Mouse (Mus musculus) right cerebral cortex, adult 18-20 months (tissue): ENCODE results near the gene Gm17622.

Experiments used
- DNase-seq: peaks from one replicate; pipeline ENCODE4 v3.0.0; 2022; ENCODE audit warnings: mixed read lengths

Gm17622 gene

DNA sequence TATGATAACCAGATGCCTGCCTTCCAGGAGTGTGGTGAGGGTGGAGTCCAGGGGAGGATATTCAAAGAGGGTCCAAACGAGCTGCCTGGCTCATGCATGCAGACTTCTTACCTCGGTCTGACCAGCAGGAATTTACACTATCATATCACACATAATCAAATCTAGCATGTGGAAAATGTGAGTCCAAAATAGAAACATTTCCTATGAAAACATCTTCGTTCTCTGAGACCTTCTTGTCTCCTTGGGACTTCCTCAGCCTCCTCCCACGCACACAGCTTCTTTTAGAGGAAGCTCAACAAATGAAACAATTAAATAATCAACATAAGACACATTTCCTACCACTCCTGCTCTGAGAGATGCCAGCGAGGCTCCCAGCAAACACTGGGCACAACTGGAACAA, 21.4 kb downstream of the Gm17622 start:
- DNase-seq = no peak

DNA sequence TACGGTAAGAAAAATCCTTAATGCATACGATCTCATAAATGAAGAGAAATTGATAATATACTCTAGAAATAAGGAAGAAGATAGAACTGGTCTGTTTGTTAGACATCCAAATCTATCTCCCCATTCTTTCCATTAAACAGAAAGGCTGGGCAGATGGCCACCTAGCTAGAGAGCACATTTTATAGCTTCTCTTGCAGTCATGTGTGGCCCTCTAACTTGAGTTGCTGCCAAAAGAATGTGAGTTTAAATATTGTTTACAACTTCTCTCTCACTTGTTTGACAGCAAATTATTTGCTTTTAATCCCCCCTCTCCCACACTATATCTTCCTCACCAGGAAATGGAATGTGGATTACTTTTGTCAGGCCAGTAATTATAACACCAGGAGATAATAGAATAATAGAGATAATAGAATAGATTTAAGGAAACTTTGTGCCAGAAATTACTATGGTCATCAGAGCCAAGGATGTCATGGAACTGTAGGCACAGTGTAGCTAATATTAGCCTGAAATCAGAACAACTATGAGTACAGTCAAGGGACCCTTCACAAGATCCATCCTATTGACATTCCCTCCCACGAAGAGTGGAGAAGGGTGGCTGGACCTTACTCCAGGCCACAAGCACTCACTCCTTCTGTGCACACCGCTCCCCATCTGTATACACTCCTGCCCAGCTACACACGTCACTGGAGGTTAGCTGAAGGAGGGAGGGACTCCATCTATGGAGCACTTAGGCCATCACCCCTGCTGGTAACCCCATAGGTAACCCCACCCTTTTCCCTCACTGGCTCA, 23.8 kb downstream of the Gm17622 start:
- DNase-seq = no peak

DNA sequence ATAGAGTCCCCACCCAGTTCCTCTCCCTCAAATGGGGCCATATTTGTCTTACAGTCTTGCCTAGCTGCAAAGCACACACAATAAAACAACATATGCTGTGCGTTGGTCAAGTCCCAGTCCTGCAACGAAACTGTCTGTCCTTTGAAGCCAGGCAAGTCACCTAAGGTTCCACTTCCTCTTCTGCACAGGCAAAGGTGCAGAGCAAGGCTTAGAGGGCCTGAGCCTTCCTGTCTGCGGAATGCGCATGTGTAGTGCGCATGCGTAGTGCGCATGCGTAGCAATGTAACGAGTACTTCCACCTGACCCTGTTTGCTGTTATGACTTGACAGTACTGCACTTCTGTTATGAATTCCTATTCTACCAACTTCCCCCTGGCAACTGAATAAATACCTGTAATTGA, 25.7 kb downstream of the Gm17622 start:
- no peak for DNase-seq

DNA sequence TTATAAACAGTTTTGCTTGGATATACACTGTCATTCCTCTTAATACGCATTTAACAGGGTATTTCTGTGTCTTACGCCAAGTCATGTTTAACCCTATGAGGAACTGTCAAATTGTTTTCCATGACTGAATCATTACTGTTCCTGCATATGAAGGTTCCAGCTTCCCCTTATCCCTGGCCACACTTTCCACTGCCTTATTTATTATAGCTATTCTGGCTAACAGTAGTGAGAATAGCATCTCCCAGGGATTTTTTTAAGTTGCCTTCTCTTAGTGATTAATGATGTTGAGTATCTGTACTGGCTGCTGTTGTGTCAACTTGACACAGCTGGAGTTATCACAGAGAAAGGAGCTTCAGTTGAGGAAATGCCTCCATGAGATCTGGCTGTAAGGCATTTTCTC, 26.8 kb downstream of the Gm17622 start:
- DNase-seq = no peak

DNA sequence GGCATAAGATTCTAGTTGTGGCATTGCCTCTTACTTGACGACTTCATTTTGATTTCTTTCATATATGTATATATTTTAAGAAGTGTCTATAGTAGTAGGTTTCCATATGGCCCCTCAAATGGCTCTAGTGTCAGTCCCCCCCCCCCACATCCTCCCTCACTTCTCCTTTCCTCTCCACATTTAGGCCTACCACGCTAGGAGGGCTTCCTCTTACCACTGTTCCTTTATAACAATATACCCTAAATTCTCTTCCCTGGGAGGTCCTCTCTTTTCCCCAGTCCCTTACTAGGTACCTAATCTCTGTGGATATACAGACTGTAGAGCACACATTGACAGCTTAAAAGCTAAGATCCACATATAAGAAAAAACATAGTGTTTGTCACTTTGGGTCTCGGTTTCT, 30.8 kb downstream of the Gm17622 start:
- no peak for DNase-seq

DNA sequence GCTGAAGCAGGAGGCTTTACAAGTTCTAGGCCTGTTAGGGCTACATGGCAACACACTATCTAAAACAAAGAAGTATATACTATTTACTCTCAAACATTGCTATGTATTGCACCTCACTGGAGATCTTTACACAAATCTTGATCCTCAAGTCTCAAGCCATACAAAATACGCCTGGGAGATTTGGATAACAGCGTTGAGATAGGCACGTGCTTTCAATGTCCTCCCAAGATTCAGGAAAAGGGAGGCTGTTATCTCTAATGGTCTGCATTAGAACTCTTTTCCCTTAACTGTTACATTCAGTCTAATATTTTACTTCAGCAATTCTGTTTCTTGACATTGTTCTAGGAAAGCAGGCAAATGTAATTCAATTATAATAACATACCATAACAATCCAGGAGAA, 36.5 kb downstream of the Gm17622 start:
- DNase-seq = no peak

DNA sequence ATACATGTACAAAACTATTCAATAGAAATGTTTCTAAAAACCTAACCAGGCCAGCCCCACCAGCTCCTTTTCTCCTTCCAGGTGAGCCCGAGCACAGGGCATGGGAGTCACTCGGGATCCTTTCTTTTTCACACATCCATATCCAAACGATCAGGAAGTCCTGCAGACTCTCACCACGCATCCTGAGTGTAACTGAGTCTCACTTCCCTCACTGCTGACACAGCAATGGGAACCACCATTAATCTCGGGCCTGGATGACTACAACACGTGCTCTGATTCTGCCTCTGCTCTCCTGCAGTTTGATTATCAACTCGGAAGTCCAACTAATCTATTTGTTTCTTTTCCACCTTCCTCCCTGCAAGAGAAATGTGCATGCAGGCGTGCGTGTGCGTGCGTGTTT, 37.3 kb downstream of the Gm17622 start:
- no peak for DNase-seq

DNA sequence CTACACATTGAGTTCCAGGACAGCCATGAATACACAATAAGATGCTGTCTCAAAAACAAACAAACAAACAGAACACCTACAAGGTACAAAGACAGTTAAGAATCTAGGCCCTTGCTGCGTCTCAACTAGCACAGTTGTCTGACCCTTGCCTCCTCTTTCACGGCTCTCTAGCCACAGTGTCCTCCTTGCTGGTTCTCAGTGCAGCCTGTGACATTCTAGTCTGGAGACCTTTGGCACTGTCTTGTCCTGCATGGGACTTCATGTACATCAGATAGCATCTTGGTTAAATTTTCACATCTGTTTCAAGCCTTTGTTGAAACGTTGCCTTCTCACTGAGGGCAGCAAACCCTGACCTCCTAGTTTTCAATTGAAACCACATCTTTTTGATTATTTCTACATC, 38.2 kb downstream of the Gm17622 start:
- no peak for DNase-seq

DNA sequence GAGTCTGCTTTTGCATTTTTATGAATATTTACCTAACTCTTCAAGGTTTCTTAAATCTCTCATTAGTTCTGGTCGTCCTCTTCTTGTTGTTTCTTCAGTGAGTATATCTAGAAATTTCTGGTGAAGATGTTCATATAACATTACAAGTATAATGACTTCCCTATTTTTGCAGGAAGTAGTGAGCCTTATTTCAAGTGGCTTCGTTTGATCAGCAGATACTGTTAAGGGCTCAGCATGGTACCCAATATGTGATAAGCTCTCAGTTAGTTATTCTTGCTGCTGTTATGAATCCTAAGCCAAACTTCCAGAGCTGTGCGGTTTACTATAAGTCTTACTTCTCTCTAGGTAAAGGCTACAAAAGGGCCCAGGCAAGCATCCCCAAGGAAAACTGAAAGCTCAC, 39.0 kb downstream of the Gm17622 start:
- no peak for DNase-seq

DNA sequence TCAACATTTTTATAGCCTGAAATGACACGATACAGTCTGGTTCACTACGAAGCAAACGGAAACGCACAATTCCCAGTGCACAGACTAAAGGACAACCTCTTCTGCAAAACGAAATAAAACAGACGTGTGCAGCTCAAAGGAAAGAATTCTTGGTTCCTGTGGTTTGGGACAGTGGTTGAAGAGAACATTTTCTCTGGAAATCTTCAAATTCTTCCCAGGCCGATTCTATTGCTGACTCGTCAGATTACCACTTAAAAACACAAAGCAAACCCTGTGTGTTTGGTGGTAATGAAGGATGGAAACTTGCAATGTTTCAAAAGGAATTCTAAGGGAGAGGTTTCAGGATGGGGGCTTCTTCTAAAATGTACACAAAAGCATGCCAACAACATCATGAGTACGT, 39.5 kb downstream of the Gm17622 start:
- DNase-seq = no peak

DNA sequence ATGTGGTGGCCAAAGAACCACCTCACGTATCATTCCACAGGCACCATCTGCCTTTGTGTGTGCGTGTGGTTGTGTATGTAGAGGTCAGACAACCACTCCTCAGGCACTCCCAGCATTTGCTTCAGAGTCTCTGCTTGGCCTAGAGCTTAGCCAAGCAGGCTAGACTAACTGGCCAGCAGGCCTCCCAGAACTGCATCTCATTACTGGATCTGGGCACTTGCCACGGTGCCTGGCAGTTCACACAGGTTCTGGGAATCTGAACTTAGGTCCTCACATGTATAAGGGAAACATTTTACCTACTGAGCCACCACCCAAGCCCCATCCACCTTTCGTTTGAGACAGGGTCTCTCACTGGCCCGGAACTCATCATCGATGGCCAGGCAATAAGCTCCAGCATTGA, 41.6 kb downstream of the Gm17622 start:
- DNase-seq = no peak

DNA sequence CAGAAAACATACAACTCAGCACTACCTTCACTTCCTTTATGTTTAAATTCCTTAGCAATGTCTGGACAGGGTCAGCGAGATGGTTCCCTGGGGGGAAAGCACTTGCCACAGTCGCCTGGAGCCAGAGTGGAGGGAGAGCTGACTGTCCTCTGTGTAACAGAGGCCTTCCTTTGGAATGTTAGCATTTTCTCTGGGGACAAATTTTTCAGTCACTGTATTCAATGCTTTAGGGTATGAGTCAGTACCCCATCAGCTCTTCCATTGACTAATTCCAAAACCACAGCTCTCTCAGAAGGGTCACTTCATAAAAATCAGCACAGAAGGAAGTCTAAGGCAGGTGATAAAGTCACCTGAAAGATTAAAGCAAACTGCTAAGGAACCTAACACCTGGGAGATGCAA, 43.2 kb downstream of the Gm17622 start:
- no peak for DNase-seq

DNA sequence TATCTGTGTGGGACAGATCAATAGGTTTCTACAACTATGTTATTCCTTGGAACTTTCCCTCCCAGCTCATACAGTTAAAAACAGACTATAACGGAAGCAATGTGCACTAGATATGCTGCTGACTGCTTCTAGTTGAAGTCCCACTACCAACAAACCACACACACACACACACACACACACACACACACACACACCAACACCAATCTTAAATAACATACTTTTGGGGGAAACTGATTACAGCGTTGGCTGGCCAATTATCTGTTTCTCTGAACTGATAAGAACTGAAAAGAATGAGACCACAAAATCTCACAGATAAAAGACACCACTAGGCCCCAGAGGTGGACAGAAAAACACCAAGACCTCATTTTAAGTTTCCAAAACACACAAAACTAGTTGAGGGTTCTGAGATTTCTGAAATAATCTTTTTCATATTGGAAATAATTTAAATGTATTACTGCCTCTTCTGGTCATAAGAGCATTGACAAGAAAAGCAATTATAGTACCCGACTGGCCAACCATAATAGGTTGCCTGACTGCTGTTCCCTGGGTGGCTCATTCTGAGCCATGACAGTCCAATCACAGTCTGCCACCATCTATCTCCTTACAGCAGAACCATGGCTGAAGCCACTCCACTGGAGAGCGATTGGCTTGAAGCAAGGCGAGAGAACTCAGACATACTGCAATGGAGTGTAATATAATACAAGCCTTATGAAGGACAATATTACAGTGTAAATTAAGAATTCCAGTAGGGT, 46.5 kb downstream of the Gm17622 start:
- no peak for DNase-seq

DNA sequence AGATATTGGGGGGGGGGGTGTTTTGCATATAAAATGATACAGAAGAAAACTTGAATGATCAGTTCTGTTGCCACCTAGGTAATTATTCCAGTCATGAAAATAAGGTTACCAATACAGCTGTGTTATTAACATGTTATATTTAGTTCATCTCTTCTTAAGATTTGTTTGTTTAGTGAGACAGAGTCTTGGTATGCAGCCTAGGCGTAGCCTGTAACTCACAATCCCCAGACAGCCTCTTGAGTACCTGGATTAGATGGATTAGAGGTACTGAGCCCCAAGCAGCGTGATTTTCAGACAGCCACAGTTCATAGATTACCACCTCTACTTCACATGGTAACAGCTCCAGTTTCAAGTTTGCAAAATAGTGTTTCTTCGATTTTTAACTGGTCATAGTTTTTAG, 47.6 kb downstream of the Gm17622 start:
- no peak for DNase-seq
